Mouse (Mus musculus) CH12.LX (cell line): Measurements from ENCODE around the gene Arrb2.

Experiments used
- HCFC1 ChIP-seq: IDR thresholded peaks from 2 replicates; pipeline ENCODE4 v1.6.1; 2012; ENCODE audit warnings: low read depth, mild to moderate bottlenecking, inconsistent platforms, low read length, improper control_type of control experiment
- MXI1 ChIP-seq: IDR thresholded peaks from 2 replicates; pipeline ENCODE4 v1.6.1; 2011; ENCODE audit warnings: mild to moderate bottlenecking, low read depth, low read length, improper control_type of control experiment
- ZC3H11A ChIP-seq: IDR thresholded peaks from 2 replicates; pipeline ENCODE4 v1.6.1; 2012; ENCODE audit warnings: low read depth, mild to moderate bottlenecking, inconsistent platforms, low read length, improper control_type of control experiment

- TF ChIP-seq ZC3H11A = no peak
- no peak for TF ChIP-seq HCFC1
- no peak for TF ChIP-seq MXI1
These were observed 42.6 kb downstream of the Arrb2 start for GRCm38 (mm10) chr11:70474872-70475534.
